Mouse (Mus musculus): ENCODE results near the gene Ubr2. TPM values are rescaled to one million over a fixed set of nuclear protein-coding genes. Genes with fewer than 3 reads are reported as not detected.
A peak's percentile ranks its signal among the peaks of the same experiment; 100 is the strongest.

Gene Ubr2
- polyA plus RNA-seq, 1 experiment from 2014 or later: 8.3 TPM

GRCm38 (mm10) chr17:46890843-46891594 lies 119.3 kb downstream of the Ubr2 start:
- WGBS (ENCODE audit: insufficient replicate concordance): 2% methylated on average over 64 of the region's 64 CpGs
- no peaks in the 10 kb centered on the region for H3K9me3 ChIP-seq (replicated peaks)
- H3K4me1 ChIP-seq (replicated peaks): peaks cover 66% of the 10 kb centered on the region

GRCm38 (mm10) chr17:46890116-46890815 lies 120.1 kb downstream of the Ubr2 start, which contains the start of gene Tbcc:
Tbcc (plus strand) TSS chr17:46890684.
- Histone ChIP-seq H3K27ac (replicated peaks) (peak within 1 kb of the TSS; percentile 89), H3K27me3 (no peaks in the 10 kb centered on the region), H3K9ac (peak within 1 kb of the TSS; percentile 91), H3K9me3 (replicated peaks) (no peaks in the 10 kb centered on the region), H3K4me3 (replicated peaks) (peak within 1 kb of the TSS; percentile 91), H3K4me2 (peak within 1 kb of the TSS; percentile 99), H3K36me3 (replicated peaks) (peaks cover 6% of the 10 kb centered on the region; the same call in 1 of the 2 replicates), H3K4me1 (replicated peaks) (peaks cover 73% of the 10 kb centered on the region)
- ATAC-seq (ENCODE audit: insufficient read depth): peak; percentile 91
- under 1% methylated on average over 40 of the region's 40 CpGs for WGBS (ENCODE audit: insufficient replicate concordance)

More at GRCm38 (mm10) chr17:46890843-46891594, 119.3 kb downstream of the Ubr2 start:
- peak overlapping the region; percentile 91 for H3K9ac ChIP-seq
- H3K4me2 ChIP-seq: peak overlapping the region; percentile 99
- peak; percentile 38 for ATAC-seq (ENCODE audit: insufficient read depth)
- peak overlapping the region; percentile 87 for H3K27ac ChIP-seq (replicated peaks)
- H3K27me3 ChIP-seq: no peaks in the 10 kb centered on the region
- H3K4me3 ChIP-seq (replicated peaks): peak overlapping the region; percentile 91
- peaks cover 6% of the 10 kb centered on the region; the same call in 1 of the 2 replicates for H3K36me3 ChIP-seq (replicated peaks)

- Histone ChIP-seq H3K36me3 (replicated peaks) (peaks cover 6% of the 10 kb centered on the region; the same call in 1 of the 2 replicates), H3K27ac (replicated peaks) (peak overlapping the region; percentile 89), H3K4me1 (replicated peaks) (peaks cover 80% of the 10 kb centered on the region), H3K4me2 (peak overlapping the region; percentile 99), H3K27me3 (no peaks in the 10 kb centered on the region), H3K9ac (peak overlapping the region; percentile 74), H3K4me3 (replicated peaks) (peak overlapping the region; percentile 91), H3K9me3 (replicated peaks) (no peaks in the 10 kb centered on the region)
- under 1% methylated on average over 44 of the region's 44 CpGs for WGBS (ENCODE audit: insufficient replicate concordance)
- ATAC-seq (ENCODE audit: insufficient read depth): peak; percentile 10; the same call in 1 of the 2 replicates
These were observed 120.8 kb downstream of the Ubr2 start for GRCm38 (mm10) chr17:46889450-46890084.

GRCm38 (mm10) chr17:46888511-46889212 lies 121.7 kb downstream of the Ubr2 start:
- peaks cover 6% of the 10 kb centered on the region; the same call in 1 of the 2 replicates for H3K36me3 ChIP-seq (replicated peaks)
- H3K4me3 ChIP-seq (replicated peaks): peak overlapping the region; percentile 91
- peak overlapping the region; percentile 74 for H3K9ac ChIP-seq
- ATAC-seq (ENCODE audit: insufficient read depth): no peak
- peak overlapping the region; percentile 99 for H3K4me2 ChIP-seq
- H3K9me3 ChIP-seq (replicated peaks): no peaks in the 10 kb centered on the region
- peaks cover 86% of the 10 kb centered on the region for H3K4me1 ChIP-seq (replicated peaks)
- 18% methylated on average over 16 of the region's 16 CpGs for WGBS (ENCODE audit: insufficient replicate concordance)
- H3K27ac ChIP-seq (replicated peaks): peak overlapping the region; percentile 89
- H3K27me3 ChIP-seq: no peaks in the 10 kb centered on the region

- WGBS (ENCODE audit: insufficient replicate concordance): 16% methylated on average over 17 of the region's 17 CpGs
- peak overlapping the region; percentile 61 for H3K4me2 ChIP-seq
- no peaks in the 10 kb centered on the region for H3K27me3 ChIP-seq
- H3K27ac ChIP-seq (replicated peaks): peak overlapping the region; percentile 56
- peak overlapping the region; percentile 43 for H3K9ac ChIP-seq
- peak overlapping the region; percentile 28 for H3K4me3 ChIP-seq (replicated peaks)
- 0 out of 2 replicates have a peak, but pooled peaks have one; percentile 14 for ATAC-seq (ENCODE audit: insufficient read depth)
- no peaks in the 10 kb centered on the region for H3K9me3 ChIP-seq (replicated peaks)
- no peaks in the 10 kb centered on the region for H3K36me3 ChIP-seq (replicated peaks)
- H3K4me1 ChIP-seq (replicated peaks): peaks cover 81% of the 10 kb centered on the region
These were observed 124.3 kb downstream of the Ubr2 start for GRCm38 (mm10) chr17:46885910-46886643.

GRCm38 (mm10) chr17:46885218-46885909 lies 125.0 kb downstream of the Ubr2 start:
- H3K4me2 ChIP-seq: peak overlapping the region; percentile 61
- 32% methylated on average over 11 of the region's 11 CpGs for WGBS (ENCODE audit: insufficient replicate concordance)
- H3K4me3 ChIP-seq (replicated peaks): peak overlapping the region; percentile 28
- ATAC-seq (ENCODE audit: insufficient read depth): peak; percentile 20; the same call in 1 of the 2 replicates
- peak overlapping the region; percentile 56 for H3K27ac ChIP-seq (replicated peaks)
- H3K36me3 ChIP-seq (replicated peaks): no peaks in the 10 kb centered on the region
- H3K4me1 ChIP-seq (replicated peaks): peaks cover 79% of the 10 kb centered on the region
- H3K9me3 ChIP-seq (replicated peaks): no peaks in the 10 kb centered on the region
- peak overlapping the region; percentile 43; the same call in 1 of the 2 replicates for H3K9ac ChIP-seq
- no peaks in the 10 kb centered on the region for H3K27me3 ChIP-seq

GRCm38 (mm10) chr17:46884766-46885165 lies 125.6 kb downstream of the Ubr2 start:
- no peak for ATAC-seq (ENCODE audit: insufficient read depth)
- H3K9ac ChIP-seq: no peak overlapping the region
- H3K4me2 ChIP-seq: peak overlapping the region; percentile 61; the same call in 1 of the 2 replicates
- H3K27me3 ChIP-seq: no peaks in the 10 kb centered on the region
- H3K27ac ChIP-seq (replicated peaks): no peak overlapping the region
- WGBS (ENCODE audit: insufficient replicate concordance): 61% methylated on average over 6 of the region's 6 CpGs
- no peaks in the 10 kb centered on the region for H3K36me3 ChIP-seq (replicated peaks)
- peaks cover 80% of the 10 kb centered on the region for H3K4me1 ChIP-seq (replicated peaks)
- no peak overlapping the region for H3K4me3 ChIP-seq (replicated peaks)
- H3K9me3 ChIP-seq (replicated peaks): no peaks in the 10 kb centered on the region

- no peak overlapping the region for H3K27ac ChIP-seq (replicated peaks)
- H3K9ac ChIP-seq: no peak overlapping the region
- no peaks in the 10 kb centered on the region for H3K36me3 ChIP-seq (replicated peaks)
- no peak overlapping the region for H3K4me2 ChIP-seq
- no peaks in the 10 kb centered on the region for H3K9me3 ChIP-seq (replicated peaks)
- no peak overlapping the region for H3K4me3 ChIP-seq (replicated peaks)
- ATAC-seq (ENCODE audit: insufficient read depth): no peak
- peaks cover 67% of the 10 kb centered on the region for H3K4me1 ChIP-seq (replicated peaks)
- WGBS (ENCODE audit: insufficient replicate concordance): 78% methylated on average over 9 of the region's 9 CpGs
- no peaks in the 10 kb centered on the region for H3K27me3 ChIP-seq
These were observed 127.2 kb downstream of the Ubr2 start for GRCm38 (mm10) chr17:46883107-46883506.

- WGBS (ENCODE audit: insufficient replicate concordance): 85% methylated on average over 6 of the region's 6 CpGs
- Histone ChIP-seq H3K4me3 (replicated peaks) (no peak overlapping the region), H3K36me3 (replicated peaks) (no peaks in the 10 kb centered on the region), H3K27ac (replicated peaks) (no peak overlapping the region), H3K4me2 (no peak overlapping the region), H3K9ac (no peak overlapping the region), H3K9me3 (replicated peaks) (no peaks in the 10 kb centered on the region), H3K4me1 (replicated peaks) (peaks cover 67% of the 10 kb centered on the region), H3K27me3 (no peaks in the 10 kb centered on the region)
- ATAC-seq (ENCODE audit: insufficient read depth): no peak
These were observed 128.6 kb downstream of the Ubr2 start for GRCm38 (mm10) chr17:46881728-46882127.

Measured in liver, embryonic 15.5 days (tissue).